Mouse (Mus musculus) heart, adult 2 months (tissue): ENCODE data around the gene Nsun3.
A peak's percentile ranks its signal among the peaks of the same experiment; 100 is the strongest.

Experiments used
- CTCF ChIP-seq: fragments of 200-600 bp; IDR thresholded peaks from 2 replicates; pipeline ENCODE4 v1.8.1; 2022; ENCODE audit warnings: antibody characterized with exemption, mild to moderate bottlenecking, moderate library complexity
- EP300 ChIP-seq: fragments of 200-500 bp; IDR thresholded peaks from 2 replicates; pipeline ENCODE4 v1.6.1; 2011; ENCODE audit warnings: low read depth, low read length, control low read depth; ENCODE audit not compliant: insufficient read depth
- POLR2A ChIP-seq: fragments of 200-500 bp; IDR thresholded peaks from 2 replicates; pipeline ENCODE4 v1.6.1; 2011; ENCODE audit warnings: mild to moderate bottlenecking, low read depth, low read length, control low read depth; ENCODE audit not compliant: insufficient read depth

DNA sequence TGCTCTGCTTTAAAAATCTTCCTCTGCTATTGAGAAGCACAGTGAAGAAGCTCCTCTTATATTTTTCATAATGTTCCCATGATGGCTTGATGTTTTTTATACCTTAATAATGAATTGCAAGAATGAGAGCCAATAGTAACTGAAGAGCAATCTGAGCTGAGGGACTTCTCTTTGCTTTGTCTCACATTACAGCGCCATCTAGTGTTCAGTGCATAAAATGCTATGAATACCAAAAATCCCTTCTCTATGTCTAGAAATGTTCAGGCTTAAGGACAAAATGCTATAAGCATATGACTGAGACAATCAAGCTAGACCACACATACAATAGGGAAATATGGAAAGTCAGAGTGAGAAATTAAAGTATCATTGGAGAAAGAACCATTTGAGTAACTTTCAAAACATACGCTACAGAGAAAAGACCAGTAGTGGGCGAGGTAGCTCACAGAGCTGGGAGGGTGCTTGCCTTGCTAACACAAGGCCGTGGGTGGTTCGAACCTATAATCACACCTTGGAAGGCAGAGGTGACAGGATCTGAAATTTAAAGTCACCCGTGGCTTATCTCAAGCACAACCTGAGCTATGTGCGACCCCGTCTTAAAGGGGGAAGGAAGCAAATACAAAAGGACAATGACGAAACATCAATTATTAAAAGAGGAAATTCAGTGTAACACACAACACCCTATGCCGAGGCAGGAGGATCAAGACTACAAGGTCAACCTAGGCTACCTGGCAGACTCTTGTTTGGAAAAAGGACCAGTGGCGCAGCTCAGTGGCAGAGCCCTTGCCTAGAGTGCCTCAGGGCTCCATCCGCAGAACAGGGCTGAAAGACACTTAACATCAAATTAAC lies 39.8 kb upstream of the Nsun3 start:
- TF ChIP-seq CTCF = peak; percentile 91
- TF ChIP-seq POLR2A = no peak
- no peak for TF ChIP-seq EP300
